Mouse (Mus musculus): Measurements from ENCODE around the gene Slc25a10. TPM values are rescaled to one million over a fixed set of nuclear protein-coding genes. Genes with fewer than 3 reads are reported as not detected.

Slc25a10 gene
- polyA plus RNA-seq, 1 experiment: 154 TPM

DNA sequence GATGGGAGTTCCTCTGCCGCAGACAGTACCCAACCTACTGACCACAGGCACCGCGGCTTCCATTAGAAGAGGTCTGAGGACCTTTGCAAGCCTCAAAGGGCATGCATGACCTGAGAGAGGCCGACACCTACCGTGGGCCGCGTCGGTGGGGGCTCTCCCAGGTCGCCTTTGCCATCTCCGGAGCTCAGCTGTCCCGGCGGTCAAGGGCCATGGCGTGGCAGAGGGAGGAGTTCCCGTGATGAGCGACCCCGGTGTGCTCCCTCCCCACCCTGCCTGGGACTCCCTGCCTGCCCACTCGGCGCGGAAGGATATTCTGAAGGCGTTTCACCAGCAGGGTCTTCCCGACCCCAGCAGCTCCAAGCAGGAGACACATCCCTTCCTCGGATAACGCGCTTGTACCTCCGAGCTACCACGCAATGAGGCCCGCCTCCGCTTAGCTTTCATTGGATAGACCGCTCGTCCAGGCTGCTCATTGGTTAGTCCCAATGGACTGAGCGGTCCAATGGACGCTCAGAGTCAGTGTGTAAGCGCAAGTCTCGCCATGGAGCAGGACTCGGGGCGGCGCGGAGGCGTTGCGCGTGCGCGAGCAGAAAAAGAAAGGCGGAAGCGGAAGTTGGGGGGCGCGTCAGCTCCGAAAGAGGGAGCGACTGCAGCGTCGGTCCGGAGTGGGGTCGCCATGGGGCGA lies 24.4 kb upstream of the Slc25a10 start, which contains the start of gene Arl16:
TSS of gene Arl16 (minus strand) at position 557 of the 685 bp plus-strand sequence.
- H3K79me3 ChIP-seq (ENCODE audit: low read depth): peaks cover 29% of the 10 kb centered on the region
- H3K79me2 ChIP-seq (ENCODE audit: control insufficient read depth, insufficient read depth): peaks cover 34% of the 10 kb centered on the region
- H3K27me3 ChIP-seq (ENCODE audit: control insufficient read depth, insufficient read depth, insufficient read length): no peaks in the 10 kb centered on the region
- peaks cover 47% of the 10 kb centered on the region for H3K36me3 ChIP-seq (ENCODE audit: control insufficient read depth, insufficient read depth)
- peak within 1 kb of the TSS; percentile 94 for H3K4me3 ChIP-seq (ENCODE audit: insufficient read depth, poor library complexity, severe bottlenecking)
- peak within 1 kb of the TSS; percentile 97 for H3ac ChIP-seq (ENCODE audit: control insufficient read depth, insufficient read length, low read depth)
- TF ChIP-seq CTCF (IDR thresholded peaks at IDR 0.05; ENCODE audit: control insufficient read depth, insufficient read depth, insufficient read length) (no peak), FOSL1 (IDR thresholded peaks at IDR 0.05; ENCODE audit: insufficient read depth, low read length, poor library complexity, severe bottlenecking) (no peak), MAX (IDR thresholded peaks at IDR 0.05) (no peak), USF1 (IDR thresholded peaks at IDR 0.05; ENCODE audit: low read depth) (no peak), CEBPB (IDR thresholded peaks at IDR 0.05; ENCODE audit: low read depth) (no peak), MYOD1 (IDR thresholded peaks at IDR 0.05; ENCODE audit: control insufficient read depth, insufficient read length, low read depth) (no peak), MYOG (IDR thresholded peaks at IDR 0.05; ENCODE audit: control insufficient read depth, extremely low read depth, insufficient read length) (no peak)

DNA sequence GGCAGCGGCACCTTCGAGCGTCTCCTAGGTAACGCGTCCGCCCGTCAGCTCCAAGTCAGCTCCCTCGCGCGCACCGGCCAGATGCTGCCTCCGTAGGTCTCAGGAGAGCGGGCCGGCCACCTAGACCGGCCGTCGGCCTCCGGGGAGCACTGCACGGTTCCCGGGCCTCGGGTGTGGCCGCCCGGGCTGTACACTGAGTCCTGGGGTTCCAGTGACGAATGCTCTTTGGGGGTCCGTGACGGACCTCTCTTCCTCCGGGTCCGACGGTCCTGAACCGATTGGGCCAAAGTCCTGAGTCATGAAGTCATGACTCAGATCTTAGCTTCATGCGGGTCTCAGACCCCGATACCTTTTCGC lies 23.9 kb upstream of the Slc25a10 start:
- H3K27me3 ChIP-seq (ENCODE audit: control insufficient read depth, insufficient read depth, insufficient read length): no peaks in the 10 kb centered on the region
- peak overlapping the region; percentile 97 for H3ac ChIP-seq (ENCODE audit: control insufficient read depth, insufficient read length, low read depth)
- H3K4me3 ChIP-seq (ENCODE audit: insufficient read depth, poor library complexity, severe bottlenecking): peak overlapping the region; percentile 94
- TF ChIP-seq MYOD1 (IDR thresholded peaks at IDR 0.05; ENCODE audit: control insufficient read depth, insufficient read length, low read depth): no peak
- no peak for TF ChIP-seq FOSL1 (IDR thresholded peaks at IDR 0.05; ENCODE audit: insufficient read depth, low read length, poor library complexity, severe bottlenecking)
- TF ChIP-seq USF1 (IDR thresholded peaks at IDR 0.05; ENCODE audit: low read depth): no peak
- peaks cover 29% of the 10 kb centered on the region for H3K79me3 ChIP-seq (ENCODE audit: low read depth)
- H3K79me2 ChIP-seq (ENCODE audit: control insufficient read depth, insufficient read depth): peaks cover 34% of the 10 kb centered on the region
- H3K36me3 ChIP-seq (ENCODE audit: control insufficient read depth, insufficient read depth): peaks cover 46% of the 10 kb centered on the region

DNA sequence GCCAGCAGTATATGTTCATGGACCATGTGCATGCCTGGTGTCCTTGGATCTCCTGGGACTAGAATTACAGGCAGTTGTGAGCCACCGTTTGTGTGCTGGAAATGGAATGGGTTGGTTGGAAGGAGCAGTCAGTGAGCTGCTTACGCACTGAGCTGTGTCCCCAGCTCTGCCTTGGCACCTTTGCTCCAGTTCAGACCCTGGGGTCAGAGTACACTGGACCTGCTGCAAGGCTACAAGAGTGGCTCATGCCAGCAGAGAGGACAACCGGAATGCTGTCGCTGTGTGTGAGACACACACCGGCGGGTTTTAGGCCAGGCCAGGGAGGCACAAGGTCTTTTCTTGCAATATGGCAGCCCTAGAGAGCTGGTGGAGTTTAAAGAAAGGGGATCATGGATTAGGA lies 19.6 kb upstream of the Slc25a10 start:
- Histone ChIP-seq H3ac (ENCODE audit: control insufficient read depth, insufficient read length, low read depth) (no peak overlapping the region), H3K36me3 (ENCODE audit: control insufficient read depth, insufficient read depth) (peaks cover 66% of the 10 kb centered on the region), H3K27me3 (ENCODE audit: control insufficient read depth, insufficient read depth, insufficient read length) (no peaks in the 10 kb centered on the region), H3K79me2 (ENCODE audit: control insufficient read depth, insufficient read depth) (peaks cover 20% of the 10 kb centered on the region), H3K79me3 (ENCODE audit: low read depth) (peaks cover 18% of the 10 kb centered on the region), H3K4me3 (ENCODE audit: insufficient read depth, poor library complexity, severe bottlenecking) (no peak overlapping the region)
- TF ChIP-seq FOSL1 (IDR thresholded peaks at IDR 0.05; ENCODE audit: insufficient read depth, low read length, poor library complexity, severe bottlenecking) (no peak), CTCF (IDR thresholded peaks at IDR 0.05; ENCODE audit: control insufficient read depth, insufficient read depth, insufficient read length) (no peak), MYOD1 (IDR thresholded peaks at IDR 0.05; ENCODE audit: control insufficient read depth, insufficient read length, low read depth) (no peak), MYOG (IDR thresholded peaks at IDR 0.05; ENCODE audit: control insufficient read depth, extremely low read depth, insufficient read length) (no peak), CEBPB (IDR thresholded peaks at IDR 0.05; ENCODE audit: low read depth) (no peak)

DNA sequence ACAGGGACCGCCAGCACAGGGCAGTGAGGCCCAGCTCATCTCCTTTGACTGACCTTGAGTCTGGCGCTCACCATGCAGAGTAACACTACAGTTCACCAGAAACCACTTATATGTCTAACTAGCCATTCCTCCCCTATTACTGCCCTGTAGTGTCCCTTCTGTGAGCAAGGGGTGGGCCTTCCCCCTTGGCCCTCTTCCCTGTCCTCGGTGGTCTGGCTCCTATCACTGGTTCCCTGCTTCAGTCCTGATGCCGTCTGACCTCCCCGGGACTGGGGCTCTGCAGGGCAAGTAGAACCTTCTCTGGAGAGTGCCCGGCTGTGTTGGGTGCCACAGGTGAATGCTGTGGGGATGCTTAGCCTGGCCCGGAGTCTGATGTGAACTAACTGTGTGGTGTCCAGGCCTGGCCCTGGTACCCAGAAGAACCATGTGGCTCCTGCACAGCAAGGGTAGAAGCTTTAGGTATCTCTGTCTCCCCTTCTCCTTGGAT lies 8.1 kb upstream of the Slc25a10 start:
- H3ac ChIP-seq (ENCODE audit: control insufficient read depth, insufficient read length, low read depth): peak overlapping the region; percentile 56

DNA sequence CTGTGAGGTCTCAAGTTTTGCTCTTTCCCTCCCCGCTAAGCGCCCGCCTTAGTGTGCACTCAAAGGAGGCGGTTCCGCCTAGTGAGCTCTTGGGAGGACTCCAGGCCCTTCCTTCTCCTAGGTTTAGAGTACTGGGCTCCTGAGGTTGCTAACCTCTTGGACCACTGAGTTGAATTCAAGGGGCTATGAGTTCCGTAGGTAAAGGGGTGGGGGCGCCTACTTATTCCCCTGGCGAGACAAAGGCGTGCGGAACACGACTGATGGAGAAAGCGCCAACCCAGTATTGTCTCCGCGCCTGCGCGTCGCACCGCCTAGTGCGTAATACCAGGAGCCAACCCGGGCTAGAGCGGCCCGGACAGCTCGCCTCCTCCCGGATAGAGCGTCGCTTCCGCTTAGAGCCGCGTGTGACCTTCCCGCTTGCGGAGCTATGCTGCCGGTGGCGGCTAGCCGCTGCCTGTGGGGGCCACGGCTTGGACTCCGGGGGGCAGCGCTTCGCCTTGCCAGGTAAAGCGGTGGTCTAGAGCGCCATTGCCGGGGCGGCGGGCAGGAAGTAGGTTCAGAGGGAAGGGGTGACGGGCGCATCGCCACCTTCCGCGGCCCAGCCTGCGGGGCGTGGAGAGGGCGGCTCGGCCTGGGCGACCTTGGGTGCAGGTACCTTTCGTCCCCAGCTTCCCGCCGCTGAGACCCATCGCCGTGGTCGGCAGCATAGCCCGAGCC lies 7.2 kb upstream of the Slc25a10 start, which contains the start of gene Mrpl12:
TSS of gene Mrpl12 (plus strand) at position 349 of the 717 bp plus-strand sequence.
- TF ChIP-seq MYOD1 (IDR thresholded peaks at IDR 0.05; ENCODE audit: control insufficient read depth, insufficient read length, low read depth): no peak
- TF ChIP-seq USF1 (IDR thresholded peaks at IDR 0.05; ENCODE audit: low read depth): peak; percentile 9
- TF ChIP-seq MAX (IDR thresholded peaks at IDR 0.05): peak; percentile 96
- H3K79me3 ChIP-seq (ENCODE audit: low read depth): peaks cover 26% of the 10 kb centered on the region
- peaks cover 78% of the 10 kb centered on the region for H3K36me3 ChIP-seq (ENCODE audit: control insufficient read depth, insufficient read depth)
- peak within 1 kb of the TSS; percentile 98 for H3ac ChIP-seq (ENCODE audit: control insufficient read depth, insufficient read length, low read depth)
- H3K4me3 ChIP-seq (ENCODE audit: insufficient read depth, poor library complexity, severe bottlenecking): peak within 1 kb of the TSS; percentile 100
- H3K27me3 ChIP-seq (ENCODE audit: control insufficient read depth, insufficient read depth, insufficient read length): no peaks in the 10 kb centered on the region
- H3K79me2 ChIP-seq (ENCODE audit: control insufficient read depth, insufficient read depth): peaks cover 38% of the 10 kb centered on the region

More for the DNA sequence above, 8.1 kb upstream of the Slc25a10 start:
- TF ChIP-seq CEBPB (IDR thresholded peaks at IDR 0.05; ENCODE audit: low read depth) (no peak), FOSL1 (IDR thresholded peaks at IDR 0.05; ENCODE audit: insufficient read depth, low read length, poor library complexity, severe bottlenecking) (no peak), MAX (IDR thresholded peaks at IDR 0.05) (no peak), MYOG (IDR thresholded peaks at IDR 0.05; ENCODE audit: control insufficient read depth, extremely low read depth, insufficient read length) (no peak), MYOD1 (IDR thresholded peaks at IDR 0.05; ENCODE audit: control insufficient read depth, insufficient read length, low read depth) (no peak), USF1 (IDR thresholded peaks at IDR 0.05; ENCODE audit: low read depth) (no peak), CTCF (IDR thresholded peaks at IDR 0.05; ENCODE audit: control insufficient read depth, insufficient read depth, insufficient read length) (no peak)
- Histone ChIP-seq H3K79me2 (ENCODE audit: control insufficient read depth, insufficient read depth) (peaks cover 38% of the 10 kb centered on the region), H3K4me3 (ENCODE audit: insufficient read depth, poor library complexity, severe bottlenecking) (peak overlapping the region; percentile 100), H3K27me3 (ENCODE audit: control insufficient read depth, insufficient read depth, insufficient read length) (no peaks in the 10 kb centered on the region), H3K36me3 (ENCODE audit: control insufficient read depth, insufficient read depth) (peaks cover 80% of the 10 kb centered on the region), H3K79me3 (ENCODE audit: low read depth) (peaks cover 26% of the 10 kb centered on the region)
